Mouse (Mus musculus) heart, postnatal 0 days (tissue): ENCODE measurements at regions not wholly inside any gene's neighbourhood (a gene's known extent, or its start where the extent isn't known, plus 50 kb on each side); places are given as distances from the start of the nearest gene placed in this dataset.

Source experiments
- CTCF ChIP-seq: IDR thresholded peaks from 2 replicates; pipeline ENCODE4 v1.5.1; 2016; ENCODE audit warnings: antibody characterized with exemption, control low read depth, low read depth
- EP300 ChIP-seq: IDR thresholded peaks from 2 replicates; pipeline ENCODE4 v1.6.1; 2016; ENCODE audit warnings: antibody characterized with exemption, low read depth

- TF ChIP-seq CTCF (no peak), EP300 (no peak)
Measured at GRCm38 (mm10) chr14:47937081-47937651, 183.5 kb upstream of the Peli2 start.
